Mouse (Mus musculus) testis, adult 2 months (tissue): ENCODE data around the gene Arl4c.

Experiments used
- CTCF ChIP-seq: fragments of 200-500 bp; IDR thresholded peaks from 2 replicates; pipeline ENCODE4 v1.5.1; 2012; ENCODE audit warnings: low read depth, mild to moderate bottlenecking, inconsistent platforms, low read length, moderate library complexity; ENCODE audit not compliant: control insufficient read depth, insufficient read depth, insufficient replicate concordance
- POLR2A ChIP-seq: fragments of 200-500 bp; IDR thresholded peaks from 2 replicates; pipeline ENCODE4 v1.6.1; 2012; ENCODE audit warnings: low read depth, mild to moderate bottlenecking, inconsistent platforms, low read length, moderate library complexity; ENCODE audit not compliant: control insufficient read depth

DNA sequence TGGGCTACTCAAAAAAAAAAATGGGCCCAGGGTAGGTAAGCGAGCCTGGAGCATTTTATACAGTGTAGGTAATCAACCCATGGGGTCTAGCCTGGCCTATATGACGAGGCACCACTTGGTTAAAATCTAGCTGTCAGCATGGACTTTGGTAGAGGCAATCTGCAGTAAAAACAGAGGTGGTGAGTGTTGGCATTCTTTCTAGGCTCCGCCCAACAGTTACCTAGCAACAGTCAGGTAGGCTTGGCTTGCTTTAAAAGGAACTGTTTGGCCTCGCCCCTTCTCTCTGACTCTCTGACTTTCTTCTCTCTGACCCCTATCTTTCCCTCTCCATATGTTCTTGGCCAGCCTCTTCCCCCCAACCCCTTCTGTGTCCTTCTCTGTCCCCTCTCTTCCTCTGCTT is 63.4 kb downstream of the Arl4c start:
- TF ChIP-seq CTCF (no peak), POLR2A (no peak)
